Mouse (Mus musculus): ENCODE measurements around the gene Trim7.

GRCm38 (mm10) chr11:48866481-48866880 lies 40.5 kb downstream of the Trim7 start:
- TF ChIP-seq CTCF (conservative IDR thresholded peaks at IDR 0.05; ENCODE audit: low read length) (no peak), NANOG (IDR thresholded peaks at IDR 0.05; ENCODE audit: borderline replicate concordance, low read length) (no peak)
